Mouse (Mus musculus) intestine, embryonic 16.5 days (tissue): ENCODE data around the gene Tbc1d8. TPM values are rescaled to one million over a fixed set of nuclear protein-coding genes. Genes with fewer than 3 reads are reported as not detected.
A peak's percentile ranks its signal among the peaks of the same experiment; 100 is the strongest.

Source experiments
- ATAC-seq: fragments of 200-750 bp; cut with Nextera tagmentation; 2 replicates; pipeline ENCODE4 v1.8.0; 2017; ENCODE audit warnings: moderate TSS enrichment, moderate library complexity
- H3K27ac ChIP-seq: fragments of 300-500 bp; sonication (generic); 2 replicates; pipeline ENCODE4 v1.5.1; 2014; ENCODE audit warnings: mild to moderate bottlenecking, low read length
- H3K27me3 ChIP-seq: fragments of 300-500 bp; sonication (generic); replicated peaks from 2 replicates; pipeline ENCODE4 v1.6.1; 2014; ENCODE audit warnings: low read length, control low read depth, mixed read lengths; ENCODE audit not compliant: control insufficient read depth, insufficient read depth
- H3K36me3 ChIP-seq: fragments of 300-500 bp; sonication (generic); 2 replicates; pipeline ENCODE4 v1.6.1; 2014; ENCODE audit warnings: low read length, control low read depth; ENCODE audit not compliant: control insufficient read depth, insufficient read depth
- H3K4me1 ChIP-seq: fragments of 300-500 bp; sonication (generic); 2 replicates; pipeline ENCODE4 v1.6.1; 2014; ENCODE audit warnings: low read length, control low read depth, mixed read lengths; ENCODE audit not compliant: control insufficient read depth, insufficient read depth
- H3K4me2 ChIP-seq: fragments of 300-500 bp; sonication (generic); 2 replicates; pipeline ENCODE4 v1.6.1; 2014; ENCODE audit warnings: low read depth, low read length, control low read depth
- H3K4me3 ChIP-seq: fragments of 300-500 bp; sonication (generic); 2 replicates; pipeline ENCODE4 v1.5.1; 2014; ENCODE audit warnings: mild to moderate bottlenecking, low read length
- H3K9ac ChIP-seq: fragments of 300-500 bp; sonication (generic); 2 replicates; pipeline ENCODE4 v1.6.1; 2014; ENCODE audit warnings: low read depth, low read length
- H3K9me3 ChIP-seq: fragments of 300-500 bp; sonication (generic); 2 replicates; pipeline ENCODE4 v1.6.1; 2016; ENCODE audit warnings: low read length, control low read depth; ENCODE audit not compliant: control insufficient read depth
- WGBS: fragments of 180-500 bp; shearing (Covaris S2); extraction: QIAGEN DNeasy Blood & Tissue Kit; methylation state at CpG from one replicate; pipeline ENCODE4 v1.1.7; 2014; 5-methylcytosine and 5-hydroxymethylcytosine counted together
- polyA plus RNA-seq: library from polyadenylated mRNA; unstranded; fragments of >200 nt; fragmentation: Nextera tagmentation; extraction: Ambion mirVana; gene quantifications from 2 replicates; pipeline ENCODE4 v1.2.1, GENCODE M21; 2015

Gene Tbc1d8
- polyA plus RNA-seq, 1 experiment from 2014 or later: 7.3 TPM

- no peaks in the 10 kb centered on the region for H3K9me3 ChIP-seq
- H3K36me3 ChIP-seq: no peaks in the 10 kb centered on the region
- no peak overlapping the region for H3K9ac ChIP-seq
- no peak overlapping the region for H3K27ac ChIP-seq
- H3K4me2 ChIP-seq: no peak overlapping the region
- ATAC-seq: no peak
- no peaks in the 10 kb centered on the region for H3K27me3 ChIP-seq
- WGBS: 59% methylated on average over 21 of the region's 21 CpGs
- H3K4me1 ChIP-seq: no peaks in the 10 kb centered on the region
- H3K4me3 ChIP-seq: no peak overlapping the region
These were observed 133.5 kb downstream of the Tbc1d8 start for GRCm38 (mm10) chr1:39344981-39345600.

- no peak overlapping the region for H3K4me3 ChIP-seq
- H3K9me3 ChIP-seq: no peaks in the 10 kb centered on the region
- ATAC-seq: no peak
- H3K27ac ChIP-seq: no peak overlapping the region
- WGBS: 85% methylated on average over 5 of the region's 5 CpGs
- no peaks in the 10 kb centered on the region for H3K27me3 ChIP-seq
- no peaks in the 10 kb centered on the region for H3K36me3 ChIP-seq
- no peak overlapping the region for H3K9ac ChIP-seq
- peaks cover 2% of the 10 kb centered on the region; the same call in 1 of the 2 replicates for H3K4me1 ChIP-seq
- H3K4me2 ChIP-seq: no peak overlapping the region
These were observed 135.3 kb downstream of the Tbc1d8 start for GRCm38 (mm10) chr1:39343242-39343641.

DNA sequence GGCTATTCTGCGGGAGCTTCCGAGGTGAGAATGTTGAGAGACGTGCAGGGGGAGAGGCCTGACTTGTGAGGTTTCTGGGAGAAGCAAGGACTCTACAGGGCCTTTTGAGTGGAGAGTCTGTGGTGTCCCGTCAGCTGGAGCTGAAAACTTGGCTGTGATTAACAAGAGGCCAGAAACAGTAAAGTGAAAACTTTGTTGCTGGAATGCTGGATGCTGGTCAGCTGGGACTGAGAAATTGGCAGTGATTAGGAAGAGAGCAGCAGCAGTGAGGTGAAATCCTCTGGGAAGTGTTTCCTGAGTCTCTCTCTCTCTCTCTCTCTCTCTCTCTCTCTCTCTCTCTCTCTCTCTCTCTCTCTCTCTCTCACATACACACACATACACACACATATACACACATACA is 136.7 kb downstream of the Tbc1d8 start:
- ATAC-seq: no peak
- H3K4me3 ChIP-seq: no peak overlapping the region
- H3K36me3 ChIP-seq: no peaks in the 10 kb centered on the region
- no peak overlapping the region for H3K4me2 ChIP-seq
- WGBS: 78% methylated on average over 4 of the region's 4 CpGs
- no peak overlapping the region for H3K27ac ChIP-seq
- peaks cover 2% of the 10 kb centered on the region; the same call in 1 of the 2 replicates for H3K4me1 ChIP-seq
- no peak overlapping the region for H3K9ac ChIP-seq
- no peaks in the 10 kb centered on the region for H3K9me3 ChIP-seq
- H3K27me3 ChIP-seq: no peaks in the 10 kb centered on the region

DNA sequence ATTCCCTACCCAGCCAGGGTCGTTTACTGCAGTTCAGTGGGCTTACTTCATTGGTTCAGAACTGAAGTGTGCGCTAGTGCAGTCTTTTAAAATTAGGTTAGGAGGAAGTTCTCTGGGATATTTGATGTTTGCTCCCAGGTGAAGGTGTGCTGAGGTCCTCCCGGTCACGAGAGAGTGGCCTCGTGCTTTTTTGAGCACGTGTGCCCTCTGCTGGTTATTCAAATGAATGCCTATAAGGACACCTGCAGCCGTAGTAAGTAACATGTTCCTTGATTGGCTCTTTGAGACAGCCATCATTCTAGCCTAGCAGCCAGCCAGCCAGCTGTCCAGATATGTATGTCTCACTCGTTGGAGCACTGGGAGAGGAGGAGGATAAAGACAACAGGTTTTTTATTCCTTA is 137.9 kb downstream of the Tbc1d8 start:
- ATAC-seq: peak; percentile 53
- WGBS: 12% methylated on average over 8 of the region's 8 CpGs

DNA sequence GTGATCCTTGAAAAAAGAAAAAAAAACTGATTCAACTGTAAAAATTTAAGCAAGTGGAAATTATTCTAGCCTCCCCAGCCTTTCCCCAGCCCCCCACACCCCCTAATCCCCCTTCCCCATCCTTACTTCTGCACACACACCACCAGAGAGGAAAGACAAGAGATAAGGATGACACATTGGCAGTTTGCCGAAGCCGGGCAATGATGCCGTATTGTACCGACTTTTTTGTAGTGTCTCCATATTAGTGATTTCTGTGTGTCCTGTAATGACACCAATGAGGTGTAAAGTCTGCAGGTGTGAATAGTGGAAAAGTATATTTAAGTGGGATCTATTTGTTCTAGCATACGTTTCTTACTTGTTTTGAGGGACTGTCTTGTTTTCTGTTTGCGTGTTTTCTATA is 138.4 kb downstream of the Tbc1d8 start:
- no peak for ATAC-seq
- H3K36me3 ChIP-seq: no peaks in the 10 kb centered on the region
- WGBS: 73% methylated on average over 6 of the region's 6 CpGs

More for the DNA sequence above, 137.9 kb downstream of the Tbc1d8 start:
- H3K36me3 ChIP-seq: no peaks in the 10 kb centered on the region
- H3K4me2 ChIP-seq: no peak overlapping the region
- peaks cover 2% of the 10 kb centered on the region; the same call in 1 of the 2 replicates for H3K4me1 ChIP-seq
- no peak overlapping the region for H3K9ac ChIP-seq
- no peaks in the 10 kb centered on the region for H3K27me3 ChIP-seq
- no peaks in the 10 kb centered on the region for H3K9me3 ChIP-seq
- no peak overlapping the region for H3K4me3 ChIP-seq
- no peak overlapping the region for H3K27ac ChIP-seq

GRCm38 (mm10) chr1:39339455-39339854 is 139.1 kb downstream of the Tbc1d8 start:
- peak; percentile 62 for ATAC-seq
- 37% methylated on average over 5 of the region's 5 CpGs for WGBS
- H3K9ac ChIP-seq: no peak overlapping the region

More for the DNA sequence above, 138.4 kb downstream of the Tbc1d8 start:
- Histone ChIP-seq H3K4me1 (peaks cover 2% of the 10 kb centered on the region; the same call in 1 of the 2 replicates), H3K4me3 (no peak overlapping the region), H3K9ac (no peak overlapping the region), H3K27ac (no peak overlapping the region), H3K4me2 (no peak overlapping the region), H3K9me3 (no peaks in the 10 kb centered on the region), H3K27me3 (no peaks in the 10 kb centered on the region)

GRCm38 (mm10) chr1:39338831-39339230 is 139.7 kb downstream of the Tbc1d8 start:
- no peak overlapping the region for H3K27ac ChIP-seq
- 76% methylated on average over 10 of the region's 10 CpGs for WGBS
- H3K9ac ChIP-seq: no peak overlapping the region
- H3K4me3 ChIP-seq: no peak overlapping the region
- no peaks in the 10 kb centered on the region for H3K9me3 ChIP-seq
- no peaks in the 10 kb centered on the region for H3K36me3 ChIP-seq
- peaks cover 2% of the 10 kb centered on the region; the same call in 1 of the 2 replicates for H3K4me1 ChIP-seq
- H3K27me3 ChIP-seq: no peaks in the 10 kb centered on the region
- no peak for ATAC-seq
- H3K4me2 ChIP-seq: no peak overlapping the region

More at GRCm38 (mm10) chr1:39339455-39339854, 139.1 kb downstream of the Tbc1d8 start:
- Histone ChIP-seq H3K4me3 (no peak overlapping the region), H3K4me1 (peaks cover 2% of the 10 kb centered on the region; the same call in 1 of the 2 replicates), H3K27me3 (no peaks in the 10 kb centered on the region), H3K4me2 (no peak overlapping the region), H3K36me3 (no peaks in the 10 kb centered on the region), H3K27ac (no peak overlapping the region), H3K9me3 (no peaks in the 10 kb centered on the region)

GRCm38 (mm10) chr1:39336788-39337187 is 141.8 kb downstream of the Tbc1d8 start:
- 86% methylated on average over 8 of the region's 8 CpGs for WGBS
- no peak for ATAC-seq

GRCm38 (mm10) chr1:39335561-39336196 is 142.9 kb downstream of the Tbc1d8 start:
- 29% methylated on average over 15 of the region's 15 CpGs for whole genome bisulfite sequencing
- Histone ChIP-seq H3K4me1 (peaks cover 9% of the 10 kb centered on the region), H3K27ac (no peak overlapping the region), H3K27me3 (no peaks in the 10 kb centered on the region), H3K4me3 (no peak overlapping the region), H3K36me3 (no peaks in the 10 kb centered on the region), H3K4me2 (no peak overlapping the region), H3K9me3 (no peaks in the 10 kb centered on the region), H3K9ac (no peak overlapping the region)
- ATAC-seq: no peak

More at GRCm38 (mm10) chr1:39336788-39337187, 141.8 kb downstream of the Tbc1d8 start:
- H3K4me2 ChIP-seq: no peak overlapping the region
- H3K4me1 ChIP-seq: peaks cover 2% of the 10 kb centered on the region; the same call in 1 of the 2 replicates
- H3K9ac ChIP-seq: no peak overlapping the region
- no peaks in the 10 kb centered on the region for H3K27me3 ChIP-seq
- no peaks in the 10 kb centered on the region for H3K36me3 ChIP-seq
- H3K4me3 ChIP-seq: no peak overlapping the region
- H3K9me3 ChIP-seq: no peaks in the 10 kb centered on the region
- no peak overlapping the region for H3K27ac ChIP-seq
